Mouse (Mus musculus): ENCODE results near the gene Gm20715. TPM values are rescaled to one million over a fixed set of nuclear protein-coding genes. Genes with fewer than 3 reads are reported as not detected.
"Not testable (repeated sequence)": the region's sequence is repeated elsewhere in the genome, so short reads cannot be mapped to it uniquely, and the experiment has no call there.

Gm20715 gene
- 0.09 TPM in 1 of 2 replicates, not detected in the other for total RNA-seq (2021)
- long read RNA-seq = 0 reads

DNA sequence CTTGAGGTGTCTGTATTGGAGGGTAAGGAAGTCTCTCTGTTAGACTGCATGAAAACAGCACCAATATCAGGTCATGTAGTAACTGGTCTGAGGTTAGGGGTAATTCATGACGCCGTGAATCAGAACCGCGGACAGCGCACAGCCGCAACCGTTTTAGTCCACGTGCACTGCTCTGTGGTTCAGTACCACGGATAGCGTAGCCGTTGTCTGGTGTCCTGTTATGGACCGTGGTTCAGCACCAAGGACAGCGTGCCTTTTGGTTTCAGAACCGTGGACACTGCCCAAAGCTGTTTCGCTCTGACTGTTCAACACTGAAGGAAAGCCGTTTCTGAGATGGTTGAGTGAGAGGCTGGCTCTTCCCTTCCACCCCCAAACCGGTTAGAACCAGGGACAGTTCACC is at the start of gene Gm20715:
TSS of gene Gm20715 (plus strand) at position 235 of the 400 bp plus-strand sequence.
- DNase-seq = peak; percentile 92

DNA sequence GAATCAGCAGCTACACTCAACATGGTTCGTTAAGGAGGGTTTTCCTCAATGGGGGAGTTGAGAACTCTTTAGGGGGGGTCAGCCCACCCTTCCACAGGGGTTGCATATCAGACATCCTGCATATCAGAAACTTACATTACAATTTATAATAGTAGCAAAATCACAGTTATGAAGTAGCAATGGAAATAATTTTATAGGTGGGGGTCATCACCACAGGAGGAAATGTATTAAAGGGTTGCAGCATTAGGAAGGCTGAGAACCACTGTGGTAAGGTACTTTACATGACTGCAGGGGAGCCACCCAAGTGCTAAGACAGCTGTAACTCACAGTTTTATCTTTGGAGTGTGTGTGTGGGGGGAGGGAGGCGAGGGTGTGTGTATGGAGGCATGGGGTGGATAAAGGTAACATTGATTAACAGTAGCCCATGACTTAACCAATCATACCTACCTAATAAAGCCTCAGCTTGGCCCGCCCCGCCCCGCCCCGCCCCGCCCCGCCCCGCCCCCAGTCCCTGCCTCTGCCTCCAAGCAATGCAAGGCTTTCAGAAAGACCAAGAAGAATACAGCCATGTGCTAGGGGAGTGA is 49.5 kb upstream of the Gm20715 start:
- DNase-seq = no peak

DNA sequence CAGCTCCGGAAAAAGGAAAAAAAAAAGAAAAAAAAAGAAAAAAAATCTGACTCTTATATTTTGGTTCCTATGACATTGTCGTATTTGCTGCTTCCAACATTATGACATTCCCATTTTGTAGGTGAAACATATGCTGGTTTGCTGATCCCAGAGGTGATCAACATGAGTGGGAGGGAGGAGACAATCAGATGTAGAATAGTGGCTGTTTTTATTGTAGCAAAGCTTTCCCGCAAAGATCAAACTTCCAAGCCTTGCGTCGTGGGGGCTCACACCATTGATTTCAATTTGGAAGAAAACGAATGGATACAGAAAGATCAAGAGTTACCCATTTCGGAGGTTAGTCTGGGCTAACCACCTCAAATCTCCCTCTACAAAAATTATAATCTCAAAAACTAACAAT is 48.3 kb upstream of the Gm20715 start:
- DNase-seq = no peak

DNA sequence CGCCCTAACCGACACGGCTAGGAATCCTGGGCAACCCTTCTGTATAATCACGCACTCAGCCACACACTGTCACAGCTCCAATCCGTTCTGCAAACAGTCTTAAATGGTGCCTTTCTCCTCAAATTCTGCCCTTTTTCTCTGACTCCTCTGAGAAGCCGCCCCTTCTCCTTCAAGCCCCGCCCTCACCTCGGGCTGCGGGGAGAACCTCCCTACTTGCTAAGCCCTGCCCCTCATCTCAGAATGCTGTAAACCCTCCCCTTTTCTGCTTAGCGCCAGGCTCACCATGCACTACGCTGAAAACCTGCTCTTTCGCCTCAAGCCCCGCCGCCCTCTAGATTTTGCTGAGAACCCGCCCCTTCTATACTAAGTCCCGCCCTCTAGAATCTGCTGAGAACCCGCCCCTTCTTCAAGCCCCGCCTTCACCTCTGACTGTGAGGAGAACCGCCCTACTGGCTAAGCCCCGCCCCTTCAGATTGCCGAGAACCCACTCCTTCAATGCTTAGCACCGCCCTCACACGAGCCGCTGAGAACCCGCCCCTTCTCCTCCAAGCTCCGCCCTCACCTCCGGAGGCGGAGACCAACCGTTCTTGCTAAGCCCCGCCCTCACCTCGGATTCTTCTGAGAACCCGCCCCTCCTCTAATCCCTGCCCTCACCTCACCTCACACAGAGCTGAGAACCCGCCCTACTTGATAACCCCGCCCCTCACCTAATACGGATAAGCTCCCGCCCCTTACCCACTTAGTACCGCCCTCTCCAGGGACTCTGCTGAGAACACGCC is 47.6 kb upstream of the Gm20715 start:
- peak; percentile 96 for DNase-seq

DNA sequence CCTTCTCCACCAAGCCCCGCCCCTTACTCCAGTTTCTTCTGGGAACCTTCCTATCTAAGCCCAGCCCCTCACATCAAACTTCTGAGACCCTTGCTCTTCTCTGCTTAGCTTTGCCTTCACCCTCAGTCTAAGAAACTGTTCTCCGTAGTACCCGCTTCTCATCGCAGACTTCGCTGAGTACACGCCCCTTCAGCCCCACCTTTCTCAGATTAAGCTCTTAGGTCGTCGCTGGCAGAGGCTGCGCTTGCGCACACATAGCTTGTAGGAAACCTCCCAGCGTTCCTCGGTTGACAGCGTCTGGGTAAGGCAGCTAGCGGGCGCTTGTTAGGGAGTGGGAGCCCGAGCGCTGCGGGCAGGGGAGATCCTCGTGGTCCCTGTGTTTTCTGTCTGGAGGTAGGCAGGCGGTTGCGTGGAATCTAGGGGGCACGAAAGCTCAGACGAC is 47.0 kb upstream of the Gm20715 start, which contains the start of gene Zfp78:
TSS of gene Zfp78 (plus strand) at position 234 of the 442 bp plus-strand sequence.
- DNase-seq = peak; percentile 81

DNA sequence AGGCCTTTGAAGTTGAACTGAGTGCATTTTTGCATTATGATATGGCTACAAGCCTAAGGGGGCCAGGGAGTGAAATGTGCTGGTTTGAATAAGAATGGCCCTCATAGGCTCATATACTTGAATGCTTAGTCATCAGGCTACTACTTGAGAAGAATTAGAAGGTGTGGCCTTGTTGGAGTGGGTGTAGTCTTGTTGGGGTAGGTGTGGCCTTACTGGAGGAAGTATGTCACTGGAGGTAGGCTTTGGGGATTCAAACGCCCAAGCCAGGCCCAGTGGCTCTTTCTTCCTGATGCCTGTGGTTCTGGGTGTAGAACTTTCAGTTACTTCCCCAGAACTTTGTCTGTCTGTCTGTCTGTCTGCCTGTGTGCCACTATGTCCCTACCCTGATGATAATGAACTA is 45.3 kb upstream of the Gm20715 start:
- no peak for DNase-seq

DNA sequence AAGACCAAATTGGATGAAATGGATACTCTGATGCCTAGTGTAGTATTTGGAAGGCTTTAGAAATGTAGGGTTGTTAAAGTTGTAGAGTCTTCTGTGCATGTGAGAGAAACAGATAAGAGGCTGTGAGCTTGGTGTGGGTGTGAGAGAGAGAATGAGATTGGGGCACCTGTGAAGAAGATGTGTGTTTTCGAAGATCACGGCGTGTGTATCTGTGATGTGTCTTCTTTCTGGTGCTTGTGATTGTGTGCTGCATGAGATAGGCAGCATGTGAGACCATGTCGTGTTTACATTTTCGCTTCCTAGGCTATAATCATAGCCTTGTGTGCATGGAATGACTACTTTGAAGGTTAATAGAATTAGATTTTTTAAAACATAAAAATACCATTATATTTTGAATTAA is 42.9 kb upstream of the Gm20715 start:
- DNase-seq = no peak

DNA sequence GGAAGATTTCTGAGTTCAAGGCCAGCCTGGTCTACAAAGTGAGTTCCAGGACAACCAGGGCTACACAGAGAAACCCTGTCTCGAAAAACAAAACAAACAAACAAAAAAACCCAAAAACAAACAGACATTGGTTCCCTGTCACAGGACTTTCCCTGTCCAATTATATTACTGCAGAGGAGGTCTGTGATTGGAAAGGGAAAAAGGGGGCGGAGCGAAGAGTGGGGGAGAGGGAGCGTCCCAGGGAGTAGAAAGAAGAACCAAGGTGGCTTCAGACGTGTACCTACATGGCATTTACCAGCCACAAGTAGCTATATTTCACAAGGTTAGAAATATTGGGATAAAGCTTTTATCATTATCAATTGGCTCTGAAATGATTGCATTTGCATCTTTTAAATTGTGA is 41.9 kb upstream of the Gm20715 start:
- not testable (repeated sequence) for DNase-seq

DNA sequence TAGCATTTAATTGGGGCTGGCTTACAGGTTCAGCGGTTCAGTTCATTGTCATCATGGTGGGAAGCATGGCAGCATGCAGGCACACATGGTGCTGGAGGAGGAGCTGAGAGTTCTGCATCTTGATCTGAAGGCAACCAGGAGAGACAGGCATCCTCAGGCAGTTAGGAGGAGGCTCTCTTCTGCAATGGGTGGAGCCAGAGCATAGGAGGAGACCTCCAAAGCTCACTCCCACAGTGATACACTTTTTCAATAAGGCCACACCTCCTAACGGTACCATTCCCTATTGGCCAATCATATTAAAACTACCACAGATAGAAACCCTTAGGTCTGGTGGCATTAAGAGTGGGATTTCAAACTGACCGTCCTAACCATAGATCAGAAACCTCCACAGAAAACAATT is 40.6 kb upstream of the Gm20715 start:
- DNase-seq = no peak

DNA sequence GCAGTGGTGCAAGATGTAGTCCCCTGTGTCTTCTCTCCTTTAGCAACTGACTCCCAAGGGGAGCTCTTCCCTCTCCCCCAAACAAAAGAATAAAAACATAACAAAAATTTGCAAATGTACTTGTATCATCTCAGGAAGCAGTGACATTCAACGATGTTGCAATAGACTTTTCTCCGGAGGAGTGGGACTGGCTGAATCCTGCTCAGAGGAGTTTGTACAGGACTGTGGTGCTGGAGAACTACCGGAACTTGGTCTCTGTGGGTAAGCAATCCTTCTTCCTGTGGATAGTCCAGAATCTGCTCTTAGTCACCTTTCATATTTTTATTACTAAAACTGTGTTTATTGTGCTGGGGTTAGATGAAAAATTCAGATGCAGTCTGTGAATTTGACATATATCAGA is 37.1 kb upstream of the Gm20715 start:
- no peak for DNase-seq

DNA sequence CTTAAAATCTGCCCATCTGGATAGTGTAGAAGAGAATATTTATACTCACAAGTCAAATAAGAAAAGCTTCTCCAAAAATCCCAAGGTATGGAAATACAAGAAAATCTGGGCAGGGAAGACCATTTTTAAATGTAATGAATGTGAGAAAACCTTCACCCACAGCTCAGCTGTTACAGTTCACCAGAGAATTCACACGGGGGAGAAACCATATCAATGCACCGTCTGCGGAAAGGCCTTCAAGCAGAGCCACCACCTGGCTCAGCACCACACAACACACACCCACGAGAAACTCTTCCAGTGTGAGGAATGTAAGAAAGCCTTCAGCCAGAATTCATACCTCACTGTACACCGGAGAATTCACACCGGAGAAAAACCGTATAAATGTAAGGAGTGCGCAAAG is 31.6 kb upstream of the Gm20715 start:
- DNase-seq = no peak

DNA sequence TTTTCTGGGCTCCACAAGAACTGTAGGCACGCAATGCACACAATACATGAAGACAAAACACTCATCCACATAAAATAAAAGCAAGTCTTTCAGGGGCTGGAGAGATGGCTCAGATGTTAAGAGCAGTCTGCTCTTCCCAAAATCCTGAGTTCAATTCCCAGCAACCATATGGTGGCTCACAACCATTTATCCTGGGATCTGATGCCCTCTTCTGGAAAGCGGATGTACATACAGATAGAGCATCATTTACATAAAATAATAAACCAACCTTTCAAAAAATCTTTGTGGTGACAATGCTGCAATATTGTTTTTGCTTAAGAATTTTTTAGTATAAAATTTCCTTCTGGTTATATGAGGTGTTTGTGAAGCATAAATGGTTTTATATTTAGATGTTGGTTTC is 28.6 kb upstream of the Gm20715 start:
- DNase-seq = no peak

DNA sequence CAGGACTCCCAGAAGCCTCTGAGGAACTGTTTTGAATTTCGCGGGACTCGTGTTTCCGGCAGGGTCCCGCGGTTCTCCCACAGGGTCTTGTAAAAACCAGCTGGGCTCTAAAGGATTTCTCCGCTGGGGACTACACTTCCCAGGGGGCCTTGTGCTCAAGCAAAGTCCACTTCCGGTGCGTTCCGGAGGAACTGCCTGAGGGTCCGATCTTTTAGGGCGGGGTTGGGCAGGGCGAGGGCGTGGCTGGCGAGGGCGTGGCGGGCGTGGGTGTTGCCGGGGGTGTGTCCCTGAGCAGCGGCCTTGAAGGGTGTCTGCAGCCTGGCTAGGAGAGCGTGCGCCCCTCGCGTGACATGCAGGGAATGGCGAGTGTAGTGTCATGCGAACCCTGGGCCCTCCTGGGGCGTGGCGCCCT is 27.0 kb upstream of the Gm20715 start, which contains the start of gene Zfp28:
TSS of gene Zfp28 (plus strand) at position 252 of the 412 bp plus-strand sequence.
- peak; percentile 95 for DNase-seq

DNA sequence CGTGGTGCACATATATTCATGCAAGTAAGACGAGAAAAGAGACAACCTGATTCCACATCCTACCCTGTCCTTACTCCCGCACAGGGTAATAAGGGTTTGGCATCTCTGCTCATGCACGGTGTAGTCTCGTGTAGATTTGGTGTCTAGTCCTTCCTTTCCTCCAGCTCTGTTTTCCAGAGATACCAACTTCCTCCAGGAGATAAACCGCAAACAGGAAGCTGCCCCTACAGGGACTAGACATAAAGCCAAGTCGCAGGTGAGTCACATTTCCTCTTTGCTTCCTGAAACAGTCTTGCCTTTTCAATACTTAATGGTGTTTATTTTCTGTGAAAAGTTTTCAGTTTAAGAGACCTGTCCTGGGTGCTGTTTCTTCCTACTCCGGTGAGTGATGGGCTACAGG is 26.1 kb upstream of the Gm20715 start:
- no peak for DNase-seq

DNA sequence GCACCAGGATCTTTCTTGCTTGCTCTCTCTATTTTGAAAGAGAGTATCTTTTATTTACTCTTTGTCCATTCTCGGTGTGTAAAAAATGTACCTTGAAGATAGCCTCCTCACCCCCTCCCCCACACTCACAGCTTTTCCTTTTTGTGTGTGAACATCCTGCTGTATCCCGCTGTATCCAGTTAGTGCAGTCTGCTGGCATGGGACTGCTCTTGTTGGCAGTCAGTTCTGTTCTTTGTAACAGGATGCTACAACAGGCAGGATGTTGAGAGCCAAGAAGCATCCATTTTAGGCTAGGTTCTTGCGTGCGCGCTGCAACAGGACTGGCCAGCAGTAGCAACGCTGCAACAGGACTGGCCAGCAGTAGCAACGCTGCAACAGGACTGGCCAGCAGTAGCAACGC is 23.1 kb upstream of the Gm20715 start:
- no peak for DNase-seq

DNA sequence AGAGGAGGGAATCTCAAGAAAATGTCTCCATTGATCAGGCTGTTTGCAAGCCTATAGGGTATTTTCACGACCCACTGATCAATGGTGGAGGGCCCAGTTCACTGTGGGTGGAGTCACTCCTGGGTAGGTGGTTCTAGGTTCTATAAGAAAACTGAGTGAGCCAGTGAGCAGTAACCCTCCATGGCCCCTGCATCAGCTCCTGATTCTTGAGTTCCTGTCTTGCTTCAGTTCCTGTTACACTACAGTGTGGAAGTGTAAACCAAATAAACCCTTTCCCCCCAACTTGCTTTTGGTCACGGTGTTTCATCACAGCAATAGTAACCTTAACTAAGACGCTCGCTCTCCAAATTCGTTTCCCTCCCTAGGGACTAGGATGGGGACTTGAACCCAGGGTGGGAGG is 21.1 kb upstream of the Gm20715 start:
- DNase-seq = no peak

DNA sequence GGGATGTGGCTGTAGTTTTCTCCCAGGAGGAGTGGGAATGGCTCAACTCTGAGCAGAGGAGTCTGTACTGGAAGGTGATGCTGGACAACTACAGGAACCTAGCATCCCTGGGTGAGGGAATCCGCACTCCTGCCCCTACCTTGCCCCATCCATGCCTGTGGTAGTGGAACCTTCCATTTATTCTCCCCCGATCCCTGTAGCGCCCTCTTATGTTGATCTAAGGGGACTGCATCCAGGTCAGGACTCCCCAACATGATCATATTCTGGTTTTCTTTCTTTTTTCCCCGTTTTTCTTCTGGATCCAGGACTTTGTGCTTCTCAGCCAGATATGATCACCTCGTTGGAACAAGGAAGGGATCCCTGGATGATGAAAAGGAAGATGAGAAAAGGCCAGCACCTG is 20.6 kb upstream of the Gm20715 start:
- DNase-seq = no peak

DNA sequence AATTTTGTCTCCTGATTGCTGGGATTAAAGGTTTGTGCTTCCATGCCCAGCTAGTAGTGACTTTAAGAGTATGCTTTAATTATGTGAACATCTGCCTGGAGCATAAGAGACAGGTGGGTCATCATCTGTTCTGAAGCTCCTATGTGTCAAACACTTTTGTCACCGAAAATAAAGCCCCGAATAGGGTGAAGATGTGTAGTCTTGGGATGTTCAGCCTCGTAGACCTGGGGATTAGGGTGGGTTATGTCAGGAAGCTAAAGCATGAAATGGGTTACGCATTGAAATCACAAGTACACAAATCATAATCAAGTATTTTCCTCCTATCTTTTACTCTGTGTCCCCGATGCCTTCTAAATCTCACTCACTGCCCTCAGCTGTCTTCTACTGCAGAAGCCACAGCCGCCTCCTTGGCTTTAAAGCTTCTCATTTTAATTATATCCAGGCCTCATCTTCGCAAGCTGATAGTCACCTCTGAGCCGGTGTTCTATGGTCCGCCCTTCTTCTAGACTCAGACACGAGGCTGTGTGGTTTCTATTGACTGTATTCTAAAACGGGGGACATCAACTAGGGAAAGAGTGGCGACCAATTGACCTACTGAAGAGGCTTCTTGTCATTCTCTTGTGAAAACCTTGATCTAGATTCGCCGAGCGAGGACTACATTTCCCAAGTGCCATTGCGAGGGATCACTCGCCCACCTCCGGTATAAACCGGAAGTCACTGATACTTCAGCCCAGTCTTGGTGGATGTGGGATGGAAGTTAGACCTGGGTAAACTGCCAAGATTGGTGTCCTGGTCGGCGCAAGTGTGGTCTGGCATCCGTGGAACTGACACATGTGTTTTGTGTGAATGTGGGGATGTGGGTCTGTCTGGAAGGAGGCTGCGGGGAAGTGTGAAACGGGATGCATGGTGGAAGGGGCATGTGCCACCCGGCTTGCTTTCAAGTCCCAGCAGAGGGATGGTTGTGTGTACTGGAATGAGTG is 11.8 kb upstream of the Gm20715 start, which contains the start of gene Smim17:
TSS of gene Smim17 (plus strand) at position 720 of the 980 bp plus-strand sequence.
- peak; percentile 46 for DNase-seq

DNA sequence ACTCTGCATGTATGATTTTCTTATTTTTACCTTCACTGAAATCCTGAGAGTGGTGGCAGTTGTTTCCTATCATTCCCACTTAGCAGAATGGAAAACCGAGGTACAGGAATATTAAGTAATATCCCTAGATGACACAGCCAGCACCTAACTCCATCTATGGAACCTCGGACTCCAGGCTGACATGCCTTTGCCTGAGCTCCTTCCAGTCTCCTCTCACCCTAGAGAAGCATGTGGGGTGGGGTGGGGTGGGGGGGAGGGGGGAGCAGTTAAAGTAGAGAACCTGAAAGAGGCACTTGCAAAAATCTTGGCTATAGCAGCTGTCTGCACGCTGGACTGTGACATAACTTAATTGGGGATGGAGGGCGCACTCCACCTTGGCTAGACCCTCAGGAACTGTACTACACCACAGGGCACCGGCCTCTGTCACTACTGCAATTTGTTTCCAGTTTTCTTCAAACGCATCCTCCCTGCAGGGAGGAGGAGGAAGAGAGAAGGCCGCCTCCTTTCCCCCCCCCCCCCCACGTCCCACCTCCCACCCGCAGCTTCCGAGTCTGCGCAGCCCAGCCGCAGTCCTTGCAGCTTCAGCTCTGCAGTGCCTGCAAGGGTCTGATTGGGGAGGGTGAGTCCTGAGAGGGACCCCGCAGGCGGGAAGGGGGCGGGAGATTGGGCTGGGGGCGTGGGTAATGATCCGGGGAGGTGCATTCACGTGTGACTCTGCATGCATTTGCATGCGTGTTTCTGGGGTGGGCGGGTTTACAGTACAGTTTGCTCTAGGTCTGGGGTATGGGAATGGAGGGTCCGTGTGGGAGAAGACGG is 4.8 kb downstream of the Gm20715 start:
- DNase-seq = no peak

DNA sequence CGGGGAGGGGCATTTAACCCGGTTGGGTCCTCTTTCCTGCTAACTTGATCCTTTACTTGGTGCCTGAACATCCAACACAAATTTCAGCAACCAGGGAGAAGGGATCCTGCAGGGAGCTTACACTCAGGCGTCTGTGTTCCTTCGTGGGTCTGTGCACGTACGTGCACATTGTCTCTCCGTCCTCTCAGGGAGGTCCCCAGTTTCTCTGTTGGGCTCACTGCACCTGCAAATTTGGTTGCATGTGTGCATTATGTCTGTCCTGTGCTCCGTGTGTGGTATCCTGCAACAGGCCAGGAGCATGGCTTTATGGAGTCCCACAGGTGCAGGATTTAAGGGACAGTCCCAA is 5.3 kb downstream of the Gm20715 start:
- no peak for DNase-seq

DNA sequence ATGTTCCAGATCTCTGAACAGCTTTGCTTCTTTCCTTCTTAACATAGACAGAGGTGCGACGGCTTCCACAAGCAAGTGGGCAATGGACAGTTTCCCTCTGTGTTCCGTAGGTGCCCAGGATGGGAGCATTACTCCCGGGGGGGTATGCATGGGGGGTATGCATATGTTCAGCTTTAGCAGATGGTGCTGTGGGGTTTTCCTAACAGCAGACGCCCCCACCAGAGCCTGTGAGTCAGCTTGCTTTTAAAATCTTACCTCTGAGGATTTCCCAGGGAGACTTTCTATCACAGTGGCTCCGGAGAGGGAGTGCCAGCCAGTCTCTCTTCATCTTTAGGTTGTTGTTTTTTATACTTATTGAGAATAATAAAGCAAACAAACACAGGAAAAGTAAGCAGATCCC is 9.8 kb downstream of the Gm20715 start:
- no peak for DNase-seq

DNA sequence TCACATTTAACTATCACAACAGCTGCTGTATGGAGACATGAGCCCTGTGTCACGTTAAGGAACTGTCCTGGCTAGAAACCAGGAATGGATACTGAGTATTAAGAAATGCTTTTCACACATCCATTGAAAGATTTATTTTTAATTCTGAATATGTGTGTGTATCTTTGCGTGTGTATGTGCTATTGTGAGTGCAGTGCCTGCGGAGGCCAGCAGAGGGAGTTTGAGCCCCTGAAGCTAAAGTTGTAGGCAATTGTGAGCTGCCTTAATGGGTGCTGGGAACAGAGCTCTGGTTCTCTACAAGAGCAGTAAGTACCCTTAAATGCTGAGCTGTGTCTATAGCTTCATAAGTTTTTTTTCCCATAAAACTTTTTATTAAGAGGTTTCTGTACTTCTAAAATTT is 19.3 kb downstream of the Gm20715 start:
- DNase-seq = no peak

Data from adrenal gland, postnatal 25 days (tissue).